Mouse (Mus musculus): Measurements from ENCODE around the gene Cmas. TPM values are rescaled to one million over a fixed set of nuclear protein-coding genes. Genes with fewer than 3 reads are reported as not detected.
A peak's percentile ranks its signal among the peaks of the same experiment; 100 is the strongest.

The Cmas gene
- polyA plus RNA-seq, 1 experiment from 2014 or later, result 84.5 TPM

GRCm38 (mm10) chr6:142779045-142779811 is 22.7 kb downstream of the Cmas start:
- H3K4me3 ChIP-seq (ENCODE audit: low read depth, low read length), result no peak overlapping the region
- no peaks in the 10 kb centered on the region; the same call in 1 of the 2 replicates for H3K4me1 ChIP-seq (ENCODE audit: control insufficient read depth, insufficient read depth, low read length)
- H3K27me3 ChIP-seq (ENCODE audit: control insufficient read depth, insufficient read depth, low read length), result no peaks in the 10 kb centered on the region
- ATAC-seq (ENCODE audit: insufficient number of reproducible peaks, low FRiP score, low TSS enrichment, low read depth), result peak; percentile 41; the same call in 1 of the 2 replicates
- H3K9me3 ChIP-seq (ENCODE audit: control insufficient read depth, low read length), result no peaks in the 10 kb centered on the region
- no peak overlapping the region for H3K4me2 ChIP-seq (ENCODE audit: low read depth, severe bottlenecking)
- WGBS, result 58% methylated on average over 11 of the region's 11 CpGs
- peaks cover 2% of the 10 kb centered on the region; the same call in 1 of the 2 replicates for H3K36me3 ChIP-seq (ENCODE audit: control insufficient read depth, insufficient read depth, low read length)
- DNase-seq (ENCODE audit: low spot score), result peak; percentile 36
- H3K27ac ChIP-seq (replicated peaks; ENCODE audit: low read depth, low read length), result no peak overlapping the region
- no peak overlapping the region for H3K9ac ChIP-seq (ENCODE audit: low read length)

DNA sequence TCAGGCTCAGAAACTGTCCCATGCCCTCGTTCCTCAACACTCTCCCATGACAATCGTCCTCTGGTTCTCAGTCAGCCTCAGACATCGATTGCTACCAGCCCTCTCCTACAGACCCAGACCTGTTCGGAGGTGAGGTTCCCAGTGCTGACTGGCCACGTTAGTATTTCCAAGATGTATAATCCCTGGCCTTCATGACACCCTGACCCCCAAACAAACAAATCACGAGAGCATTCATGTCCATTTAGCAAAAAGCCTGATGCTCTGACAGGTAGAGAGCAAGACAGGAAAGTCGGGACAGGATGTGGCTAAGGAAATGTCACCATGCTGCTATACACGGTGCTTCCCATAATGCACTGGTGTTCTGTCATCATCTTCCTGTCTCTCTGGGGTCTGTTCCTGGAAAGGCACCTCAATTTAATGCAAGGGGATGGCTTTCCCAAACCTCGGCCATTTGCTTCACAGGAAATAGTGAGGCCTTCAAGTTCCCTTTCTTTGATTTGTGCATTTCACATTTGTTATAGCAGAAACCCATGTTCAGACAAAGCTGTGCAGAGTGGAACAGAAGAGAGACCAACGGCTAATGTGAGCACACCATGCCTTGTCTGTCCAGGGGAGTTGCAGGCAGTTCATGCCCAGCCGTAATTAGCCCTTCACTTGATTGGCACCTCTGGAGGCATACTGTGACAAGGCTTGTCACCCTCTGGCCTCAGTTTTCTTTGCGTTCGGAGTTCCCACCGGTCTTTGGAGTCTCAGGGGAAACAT is 23.5 kb downstream of the Cmas start:
- no peak overlapping the region for H3K27ac ChIP-seq (replicated peaks; ENCODE audit: low read depth, low read length)

GRCm38 (mm10) chr6:142780574-142781033 is 24.1 kb downstream of the Cmas start:
- DNase-seq (ENCODE audit: low spot score) (no peak), ATAC-seq (ENCODE audit: insufficient number of reproducible peaks, low FRiP score, low TSS enrichment, low read depth) (no peak)
- Histone ChIP-seq H3K27ac (replicated peaks; ENCODE audit: low read depth, low read length) (no peak overlapping the region), H3K4me2 (ENCODE audit: low read depth, severe bottlenecking) (no peak overlapping the region), H3K9me3 (ENCODE audit: control insufficient read depth, low read length) (no peaks in the 10 kb centered on the region), H3K27me3 (ENCODE audit: control insufficient read depth, insufficient read depth, low read length) (no peaks in the 10 kb centered on the region), H3K36me3 (ENCODE audit: control insufficient read depth, insufficient read depth, low read length) (no peaks in the 10 kb centered on the region), H3K4me3 (ENCODE audit: low read depth, low read length) (no peak overlapping the region), H3K9ac (ENCODE audit: low read length) (no peak overlapping the region), H3K4me1 (ENCODE audit: control insufficient read depth, insufficient read depth, low read length) (no peaks in the 10 kb centered on the region; the same call in 1 of the 2 replicates)
- 86% methylated on average over 4 of the region's 4 CpGs for WGBS

More for the DNA sequence above, 23.5 kb downstream of the Cmas start:
- no peaks in the 10 kb centered on the region; the same call in 1 of the 2 replicates for H3K4me1 ChIP-seq (ENCODE audit: control insufficient read depth, insufficient read depth, low read length)
- 81% methylated on average over 14 of the region's 14 CpGs for WGBS
- no peak for ATAC-seq (ENCODE audit: insufficient number of reproducible peaks, low FRiP score, low TSS enrichment, low read depth)
- no peak overlapping the region for H3K9ac ChIP-seq (ENCODE audit: low read length)
- no peaks in the 10 kb centered on the region for H3K27me3 ChIP-seq (ENCODE audit: control insufficient read depth, insufficient read depth, low read length)
- no peak overlapping the region for H3K4me2 ChIP-seq (ENCODE audit: low read depth, severe bottlenecking)
- no peak overlapping the region for H3K4me3 ChIP-seq (ENCODE audit: low read depth, low read length)
- H3K9me3 ChIP-seq (ENCODE audit: control insufficient read depth, low read length), result no peaks in the 10 kb centered on the region
- DNase-seq (ENCODE audit: low spot score), result no peak
- peaks cover under 1% of the 10 kb centered on the region; the same call in 1 of the 2 replicates for H3K36me3 ChIP-seq (ENCODE audit: control insufficient read depth, insufficient read depth, low read length)

- 62% methylated on average over 7 of the region's 7 CpGs for WGBS
- Histone ChIP-seq H3K27me3 (ENCODE audit: control insufficient read depth, insufficient read depth, low read length) (no peaks in the 10 kb centered on the region), H3K4me1 (ENCODE audit: control insufficient read depth, insufficient read depth, low read length) (no peaks in the 10 kb centered on the region; the same call in 1 of the 2 replicates), H3K27ac (replicated peaks; ENCODE audit: low read depth, low read length) (no peak overlapping the region), H3K4me2 (ENCODE audit: low read depth, severe bottlenecking) (no peak overlapping the region), H3K4me3 (ENCODE audit: low read depth, low read length) (no peak overlapping the region), H3K9me3 (ENCODE audit: control insufficient read depth, low read length) (no peaks in the 10 kb centered on the region), H3K36me3 (ENCODE audit: control insufficient read depth, insufficient read depth, low read length) (no peaks in the 10 kb centered on the region), H3K9ac (ENCODE audit: low read length) (no peak overlapping the region)
- DNase-seq (ENCODE audit: low spot score) (no peak), ATAC-seq (ENCODE audit: insufficient number of reproducible peaks, low FRiP score, low TSS enrichment, low read depth) (no peak)
Measured at GRCm38 (mm10) chr6:142781286-142781685, 24.8 kb downstream of the Cmas start.

DNA sequence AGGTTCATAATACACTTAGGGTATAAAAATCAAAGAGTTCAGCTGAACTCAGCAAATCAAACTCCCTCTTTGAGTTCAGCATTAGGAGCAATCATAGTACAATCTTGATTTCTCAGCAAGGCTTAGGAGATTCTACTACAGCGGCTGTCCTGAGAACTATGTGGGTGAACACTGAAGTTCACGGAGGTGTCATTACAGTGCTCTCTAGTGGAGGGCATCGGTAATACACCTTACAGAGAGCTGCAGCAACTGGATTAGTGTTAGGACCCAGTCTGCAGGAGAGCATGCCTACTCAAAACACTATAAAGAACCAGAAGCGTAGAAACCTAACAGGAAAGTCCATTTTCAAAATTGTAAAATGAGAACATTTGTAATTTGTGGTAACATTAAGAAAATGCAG is 28.9 kb downstream of the Cmas start:
- Histone ChIP-seq H3K36me3 (ENCODE audit: control insufficient read depth, insufficient read depth, low read length) (no peaks in the 10 kb centered on the region), H3K4me1 (ENCODE audit: control insufficient read depth, insufficient read depth, low read length) (no peaks in the 10 kb centered on the region), H3K27ac (replicated peaks; ENCODE audit: low read depth, low read length) (no peak overlapping the region), H3K4me2 (ENCODE audit: low read depth, severe bottlenecking) (no peak overlapping the region), H3K27me3 (ENCODE audit: control insufficient read depth, insufficient read depth, low read length) (no peaks in the 10 kb centered on the region), H3K4me3 (ENCODE audit: low read depth, low read length) (no peak overlapping the region), H3K9me3 (ENCODE audit: control insufficient read depth, low read length) (no peaks in the 10 kb centered on the region), H3K9ac (ENCODE audit: low read length) (no peak overlapping the region)
- no peak for ATAC-seq (ENCODE audit: insufficient number of reproducible peaks, low FRiP score, low TSS enrichment, low read depth)
- DNase-seq (ENCODE audit: low spot score), result peak; percentile 65
- WGBS, result 36% methylated on average over 4 of the region's 4 CpGs

DNA sequence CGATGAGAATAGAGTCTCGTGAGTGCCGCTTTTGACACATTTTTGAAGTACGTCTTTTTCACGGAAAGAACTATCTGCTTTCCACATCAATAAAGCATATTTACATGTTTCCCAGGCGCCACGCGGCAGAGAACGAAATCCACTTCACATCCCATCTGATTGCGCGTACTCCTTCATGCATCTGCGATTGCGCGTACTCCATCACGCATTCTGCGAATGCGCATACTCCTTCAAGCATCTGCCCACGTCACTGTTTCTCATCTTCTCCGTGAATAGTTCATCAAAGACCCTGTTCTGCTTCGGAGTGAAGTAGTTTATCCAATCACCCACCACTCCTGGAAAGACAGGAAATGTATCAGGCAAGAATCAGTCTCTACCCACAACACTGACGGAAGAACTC is 29.6 kb downstream of the Cmas start:
- WGBS, result 84% methylated on average over 21 of the region's 21 CpGs
- Histone ChIP-seq H3K27me3 (ENCODE audit: control insufficient read depth, insufficient read depth, low read length) (no peaks in the 10 kb centered on the region), H3K4me1 (ENCODE audit: control insufficient read depth, insufficient read depth, low read length) (no peaks in the 10 kb centered on the region), H3K9ac (ENCODE audit: low read length) (no peak overlapping the region), H3K4me2 (ENCODE audit: low read depth, severe bottlenecking) (no peak overlapping the region), H3K36me3 (ENCODE audit: control insufficient read depth, insufficient read depth, low read length) (no peaks in the 10 kb centered on the region), H3K4me3 (ENCODE audit: low read depth, low read length) (no peak overlapping the region), H3K27ac (replicated peaks; ENCODE audit: low read depth, low read length) (no peak overlapping the region), H3K9me3 (ENCODE audit: control insufficient read depth, low read length) (no peaks in the 10 kb centered on the region)
- no peak for DNase-seq (ENCODE audit: low spot score)
- no peak for ATAC-seq (ENCODE audit: insufficient number of reproducible peaks, low FRiP score, low TSS enrichment, low read depth)

DNA sequence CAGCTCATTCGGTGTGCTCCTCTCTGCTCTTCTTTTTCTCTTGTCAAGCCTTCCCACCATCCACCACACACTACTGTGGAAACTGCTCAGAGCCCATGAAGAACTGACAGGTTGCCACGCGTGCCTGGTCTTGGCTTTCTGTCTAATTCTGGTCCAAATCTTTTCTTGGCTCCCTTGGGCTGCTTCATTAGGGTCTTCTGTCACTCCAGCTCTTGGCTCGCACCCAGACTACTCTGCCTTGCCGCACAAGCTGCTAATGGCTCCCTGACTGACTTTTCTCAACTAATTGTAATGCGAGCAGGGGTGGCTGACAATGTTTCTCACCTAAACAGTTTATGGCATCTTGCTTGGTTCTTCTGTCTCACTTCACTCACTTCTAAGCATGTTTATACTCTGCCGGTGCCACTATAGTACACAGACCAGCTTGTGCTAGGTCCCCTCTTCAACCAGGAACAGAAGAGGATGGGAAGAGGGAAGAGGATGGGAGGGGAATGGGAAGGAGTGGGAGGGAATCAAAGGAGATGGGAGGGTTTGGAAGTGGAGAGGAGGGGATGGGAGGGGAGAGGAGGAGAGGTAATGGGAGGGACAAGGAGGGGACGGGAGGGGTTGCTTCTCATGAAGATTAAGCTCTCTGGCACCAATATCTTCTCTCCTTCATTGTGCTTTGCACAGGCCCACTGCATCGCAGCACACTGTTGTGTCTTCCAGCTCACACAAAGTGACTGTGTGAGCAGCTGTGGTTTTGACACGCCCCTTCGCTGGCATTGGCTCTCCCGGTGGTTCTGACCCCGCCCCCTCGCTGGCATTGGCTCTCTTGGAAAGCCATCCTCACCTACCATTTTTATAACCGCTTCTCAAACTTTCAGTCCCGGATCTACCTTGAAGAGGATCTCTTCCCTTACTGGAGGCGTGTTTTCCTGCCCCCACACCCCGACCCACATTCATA is 31.8 kb downstream of the Cmas start:
- Histone ChIP-seq H3K9me3 (ENCODE audit: control insufficient read depth, low read length) (no peaks in the 10 kb centered on the region), H3K9ac (ENCODE audit: low read length) (no peak overlapping the region), H3K4me2 (ENCODE audit: low read depth, severe bottlenecking) (no peak overlapping the region), H3K4me3 (ENCODE audit: low read depth, low read length) (no peak overlapping the region), H3K4me1 (ENCODE audit: control insufficient read depth, insufficient read depth, low read length) (no peaks in the 10 kb centered on the region), H3K27me3 (ENCODE audit: control insufficient read depth, insufficient read depth, low read length) (no peaks in the 10 kb centered on the region), H3K36me3 (ENCODE audit: control insufficient read depth, insufficient read depth, low read length) (no peaks in the 10 kb centered on the region), H3K27ac (replicated peaks; ENCODE audit: low read depth, low read length) (no peak overlapping the region)
- ATAC-seq (ENCODE audit: insufficient number of reproducible peaks, low FRiP score, low TSS enrichment, low read depth) (no peak), DNase-seq (ENCODE audit: low spot score) (peak; percentile 31)
- 46% methylated on average over 18 of the region's 18 CpGs for WGBS

DNA sequence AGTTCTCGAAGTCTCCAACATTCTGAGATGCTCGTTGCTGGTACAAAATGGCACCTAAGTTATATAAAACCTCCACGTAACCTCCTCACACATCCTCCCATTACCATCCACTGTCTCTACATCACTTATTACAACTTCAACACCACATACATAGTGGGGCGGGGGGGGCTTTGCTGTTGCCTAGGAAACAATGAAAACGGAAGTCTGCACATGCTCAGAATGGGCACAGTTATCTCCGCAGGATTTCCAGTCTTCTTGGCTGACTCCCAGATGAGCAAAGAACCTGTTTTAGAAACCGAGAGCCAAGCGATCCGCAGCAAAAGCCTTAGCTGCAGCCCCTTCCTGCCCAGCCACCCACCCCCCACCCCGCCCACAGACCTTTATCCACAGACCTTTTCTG is 33.2 kb downstream of the Cmas start:
- WGBS, result 94% methylated on average over 10 of the region's 10 CpGs
- Histone ChIP-seq H3K36me3 (ENCODE audit: control insufficient read depth, insufficient read depth, low read length) (no peaks in the 10 kb centered on the region), H3K9me3 (ENCODE audit: control insufficient read depth, low read length) (no peaks in the 10 kb centered on the region), H3K27me3 (ENCODE audit: control insufficient read depth, insufficient read depth, low read length) (no peaks in the 10 kb centered on the region), H3K9ac (ENCODE audit: low read length) (no peak overlapping the region), H3K4me2 (ENCODE audit: low read depth, severe bottlenecking) (no peak overlapping the region), H3K4me3 (ENCODE audit: low read depth, low read length) (no peak overlapping the region), H3K27ac (replicated peaks; ENCODE audit: low read depth, low read length) (no peak overlapping the region), H3K4me1 (ENCODE audit: control insufficient read depth, insufficient read depth, low read length) (no peaks in the 10 kb centered on the region)
- ATAC-seq (ENCODE audit: insufficient number of reproducible peaks, low FRiP score, low TSS enrichment, low read depth) (no peak), DNase-seq (ENCODE audit: low spot score) (no peak)
